Mouse (Mus musculus): ENCODE data around the gene Xiap.

DNA sequence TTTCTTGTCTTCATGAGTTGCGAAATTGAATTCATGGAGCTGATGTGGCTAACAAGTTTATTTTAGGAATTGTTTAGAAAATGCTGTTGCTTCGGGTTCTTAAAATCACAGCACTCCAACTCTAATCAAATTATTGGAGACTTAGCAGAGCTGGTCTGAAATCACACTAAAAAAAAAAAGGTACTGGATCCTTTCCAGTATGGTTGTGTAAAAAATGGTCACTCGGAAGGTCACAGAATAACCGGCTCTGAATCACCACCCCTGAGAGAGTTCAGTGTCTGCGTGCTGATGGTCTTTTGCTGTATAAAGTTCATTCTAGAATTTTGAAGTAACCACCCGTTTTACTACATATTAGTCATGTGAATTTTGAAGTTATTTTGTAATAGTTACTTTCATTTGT is 47.7 kb downstream of the Xiap start:
- TF ChIP-seq CTCF (IDR thresholded peaks at IDR 0.05; ENCODE audit: low read depth, low read length) (no peak), GATA1 (IDR thresholded peaks at IDR 0.05; ENCODE audit: borderline replicate concordance, low read length) (no peak), POLR2AphosphoS5 (IDR thresholded peaks at IDR 0.05; ENCODE audit: insufficient replicate concordance, low read depth, low read length) (no peak)

All from G1E (cell line).